Mouse (Mus musculus) MEL (cell line): ENCODE results near the gene Epha6. TPM values are rescaled to one million over a fixed set of nuclear protein-coding genes. Genes with fewer than 3 reads are reported as not detected.

ENCODE experiments used
- DNase-seq: peaks from one replicate; pipeline ENCODE4 v3.0.0; 2011; ENCODE audit warnings: low read depth, low spot score
- H3K27ac ChIP-seq: 2 replicates; pipeline ENCODE4 v1.5.1; 2012; ENCODE audit warnings: low read depth, mild to moderate bottlenecking, control low read depth, low read length, moderate library complexity; ENCODE audit not compliant: control insufficient read depth
- H3K27me3 ChIP-seq, 2 experiments: fragments of 150-350 bp in 1 of 2; sonication (generic) in 1 of 2; 2 replicates each; pipeline ENCODE4 v1.6.1; 2012; ENCODE audit warnings: low read length in 2 of 2, mild to moderate bottlenecking in 2 of 2, improper control_type of control experiment in 1 of 2, moderate library complexity in 1 of 2; ENCODE audit not compliant: insufficient read depth in 2 of 2, control insufficient read depth in 1 of 2
- H3K36me3 ChIP-seq, 2 experiments: 2 replicates each; pipeline ENCODE4 v1.6.1; 2012 to 2014; ENCODE audit warnings: low read length in 2 of 2, improper control_type of control experiment in 1 of 2, inconsistent platforms in 1 of 2, mild to moderate bottlenecking in 1 of 2; ENCODE audit not compliant: insufficient read depth in 2 of 2, control insufficient read depth in 1 of 2
- H3K4me1 ChIP-seq, 2 experiments: fragments of 150-350 bp in 1 of 2; sonication (generic) in 1 of 2; 2 replicates each; pipeline ENCODE4 v1.6.1; 2012; ENCODE audit warnings: low read length in 2 of 2, improper control_type of control experiment in 1 of 2, mild to moderate bottlenecking in 1 of 2; ENCODE audit not compliant: insufficient read depth in 2 of 2, control insufficient read depth in 1 of 2
- H3K4me3 ChIP-seq, 2 experiments: fragments of 150-350 bp in 1 of 2; sonication (generic) in 1 of 2; 2 replicates each; pipeline ENCODE4 v1.5.1; 2012; ENCODE audit warnings: low read depth in 2 of 2, low read length in 2 of 2, mild to moderate bottlenecking in 2 of 2, moderate library complexity in 2 of 2, control low read depth in 1 of 2, improper control_type of control experiment in 1 of 2; ENCODE audit not compliant: control insufficient read depth in 1 of 2, insufficient read depth in 1 of 2
- H3K79me2 ChIP-seq: 2 replicates; pipeline ENCODE4 v1.6.1; 2012; ENCODE audit warnings: mild to moderate bottlenecking, low read length, moderate library complexity; ENCODE audit not compliant: control insufficient read depth, poor library complexity, insufficient read depth
- H3K9ac ChIP-seq: 2 replicates; pipeline ENCODE4 v1.6.1; 2012; ENCODE audit warnings: low read depth, mild to moderate bottlenecking, control low read depth, low read length, moderate library complexity; ENCODE audit not compliant: control insufficient read depth, poor library complexity, severe bottlenecking
- H3K9me3 ChIP-seq: fragments of 150-350 bp; sonication (generic); replicated peaks from 2 replicates; pipeline ENCODE4 v1.6.1; 2012; ENCODE audit warnings: mild to moderate bottlenecking, low read length, improper control_type of control experiment, moderate library complexity; ENCODE audit not compliant: insufficient read depth
- CHD2 ChIP-seq: IDR thresholded peaks from 2 replicates; pipeline ENCODE4 v1.6.1; 2011; ENCODE audit warnings: low read length, improper control_type of control experiment
- ELF1 ChIP-seq: IDR thresholded peaks from 2 replicates; pipeline ENCODE4 v1.6.1; 2014; ENCODE audit warnings: low read depth, mild to moderate bottlenecking, inconsistent platforms, low read length, improper control_type of control experiment, moderate library complexity
- JUND ChIP-seq: IDR thresholded peaks from 2 replicates; pipeline ENCODE4 v1.6.1; 2011; ENCODE audit warnings: low read depth, mild to moderate bottlenecking, improper control_type of control experiment, low read length
- MAZ ChIP-seq: IDR thresholded peaks from 2 replicates; pipeline ENCODE4 v1.6.1; 2012; ENCODE audit warnings: low read depth, mild to moderate bottlenecking, inconsistent platforms, low read length, improper control_type of control experiment
- MEF2A ChIP-seq: IDR thresholded peaks from 2 replicates; pipeline ENCODE4 v1.6.1; 2014; ENCODE audit warnings: low read depth, mild to moderate bottlenecking, inconsistent platforms, low read length, improper control_type of control experiment; ENCODE audit not compliant: poor library complexity, insufficient replicate concordance, severe bottlenecking; ENCODE audit errors: extremely low read depth
- MXI1 ChIP-seq: IDR thresholded peaks from 2 replicates; pipeline ENCODE4 v1.6.1; 2011; ENCODE audit warnings: mild to moderate bottlenecking, low read depth, low read length, improper control_type of control experiment
- MYB ChIP-seq: IDR thresholded peaks from 2 replicates; pipeline ENCODE4 v1.6.1; 2011; ENCODE audit warnings: mild to moderate bottlenecking, low read depth, low read length, improper control_type of control experiment
- NRF1 ChIP-seq: IDR thresholded peaks from 2 replicates; pipeline ENCODE4 v1.6.1; 2014; ENCODE audit warnings: low read depth, mild to moderate bottlenecking, inconsistent platforms, low read length, improper control_type of control experiment, moderate library complexity; ENCODE audit not compliant: poor library complexity, insufficient read depth, severe bottlenecking
- POLR2AphosphoS5 ChIP-seq: IDR thresholded peaks from 2 replicates; pipeline ENCODE4 v1.6.1; 2012; ENCODE audit warnings: low read depth, borderline replicate concordance, mild to moderate bottlenecking, inconsistent platforms, low read length, moderate library complexity, mixed read lengths
- RAD21 ChIP-seq: IDR thresholded peaks from 2 replicates; pipeline ENCODE4 v1.6.1; 2011; ENCODE audit warnings: mild to moderate bottlenecking, low read depth, low read length, improper control_type of control experiment
- RCOR1 ChIP-seq: IDR thresholded peaks from 2 replicates; pipeline ENCODE4 v1.6.1; 2012; ENCODE audit warnings: low read depth, mild to moderate bottlenecking, inconsistent platforms, low read length, improper control_type of control experiment
- SIN3A ChIP-seq: IDR thresholded peaks from 2 replicates; pipeline ENCODE4 v1.6.1; 2012; ENCODE audit warnings: low read length, improper control_type of control experiment, inconsistent platforms
- SMC3 ChIP-seq: IDR thresholded peaks from 2 replicates; pipeline ENCODE4 v1.6.1; 2011; ENCODE audit warnings: low read depth, low read length, improper control_type of control experiment
- TAL1 ChIP-seq: IDR thresholded peaks from 2 replicates; pipeline ENCODE4 v1.6.1; 2012; ENCODE audit warnings: mild to moderate bottlenecking, inconsistent platforms, low read length, moderate library complexity, mixed read lengths
- TBP ChIP-seq: IDR thresholded peaks from 2 replicates; pipeline ENCODE4 v1.8.0; 2011; ENCODE audit warnings: low read depth, low read length, improper control_type of control experiment
- USF1 ChIP-seq: IDR thresholded peaks from 2 replicates; pipeline ENCODE4 v1.6.1; 2014; ENCODE audit warnings: low read depth, mild to moderate bottlenecking, inconsistent platforms, low read length, improper control_type of control experiment, moderate library complexity
- USF2 ChIP-seq, 2 experiments: IDR thresholded peaks; 2 replicates each; pipeline ENCODE4 v1.6.1; 2011 to 2012; ENCODE audit warnings: improper control_type of control experiment in 2 of 2, low read length in 2 of 2, borderline replicate concordance in 1 of 2, inconsistent platforms in 1 of 2, low read depth in 1 of 2, mild to moderate bottlenecking in 1 of 2; ENCODE audit not compliant: insufficient read depth in 1 of 2
- ZC3H11A ChIP-seq: IDR thresholded peaks from 2 replicates; pipeline ENCODE4 v1.6.1; 2012; ENCODE audit warnings: low read depth, mild to moderate bottlenecking, inconsistent platforms, low read length, improper control_type of control experiment
- ZKSCAN1 ChIP-seq: IDR thresholded peaks from 2 replicates; pipeline ENCODE4 v1.6.1; 2012; ENCODE audit warnings: low read depth, mild to moderate bottlenecking, inconsistent platforms, low read length, improper control_type of control experiment, moderate library complexity
- polyA plus RNA-seq, 2 experiments: library from polyadenylated mRNA; stranded (reverse) in 1 of 2; unstranded in 1 of 2; fragments of >175 nt in 1 of 2; fragments of >200 nt in 1 of 2; gene quantifications; 2 replicates each; pipeline versions ENCODE4 v1.2.1 to v1.2.4; 2012; ENCODE audit warnings: low replicate concordance in 2 of 2, low read depth in 1 of 2; ENCODE audit not compliant: insufficient read length in 2 of 2, insufficient read depth in 1 of 2, missing spikeins in 1 of 2
- total RNA-seq: library from RNA; depleted of rRNA; stranded (reverse); fragments of 300-350 nt; gene quantifications from 2 replicates; pipeline ENCODE4 v1.2.3, GENCODE M21; 2012

The Epha6 gene
- total and polyA plus RNA-seq, 3 experiments = not detected

DNA sequence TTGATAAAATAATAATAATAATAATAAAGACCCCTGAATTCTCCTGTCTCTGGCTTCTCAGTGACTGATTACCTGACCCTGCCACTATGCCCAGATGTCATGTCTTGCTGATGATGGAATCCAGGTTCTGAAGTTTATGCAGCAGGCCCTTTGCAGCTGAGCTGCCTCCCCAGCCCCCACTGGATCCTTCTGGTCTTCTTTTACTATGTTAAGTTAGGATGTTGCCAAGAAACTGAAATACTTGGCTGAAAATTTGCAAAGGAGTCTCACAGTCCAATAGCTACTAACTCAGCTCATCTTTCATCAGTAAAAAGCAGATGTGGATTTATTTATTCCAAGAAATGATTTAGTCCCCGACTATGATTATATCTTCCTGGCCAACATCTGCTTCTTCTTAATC lies 861.7 kb downstream of the Epha6 start:
- no peaks in the 10 kb centered on the region for H3K9me3 ChIP-seq
- DNase-seq = no peak
- H3K27me3 ChIP-seq = no peaks in the 10 kb centered on the region
- no peaks in the 10 kb centered on the region for H3K4me1 ChIP-seq
- TF ChIP-seq RCOR1 (no peak), RAD21 (no peak), POLR2AphosphoS5 (no peak), SMC3 (no peak), USF2 (IDR thresholded peaks at IDR 0.05; ENCODE audit: borderline replicate concordance in 1 of 2, insufficient read depth in 1 of 2, low read depth in 1 of 2, low read length in 2 of 2) (no peak), ZC3H11A (no peak), MYB (no peak), MEF2A (no peak), CHD2 (no peak), NRF1 (no peak)
- no peaks in the 10 kb centered on the region for H3K79me2 ChIP-seq
- no peak overlapping the region for H3K9ac ChIP-seq
- no peak overlapping the region for H3K27ac ChIP-seq
- no peak overlapping the region for H3K4me3 ChIP-seq
- no peaks in the 10 kb centered on the region for H3K36me3 ChIP-seq

DNA sequence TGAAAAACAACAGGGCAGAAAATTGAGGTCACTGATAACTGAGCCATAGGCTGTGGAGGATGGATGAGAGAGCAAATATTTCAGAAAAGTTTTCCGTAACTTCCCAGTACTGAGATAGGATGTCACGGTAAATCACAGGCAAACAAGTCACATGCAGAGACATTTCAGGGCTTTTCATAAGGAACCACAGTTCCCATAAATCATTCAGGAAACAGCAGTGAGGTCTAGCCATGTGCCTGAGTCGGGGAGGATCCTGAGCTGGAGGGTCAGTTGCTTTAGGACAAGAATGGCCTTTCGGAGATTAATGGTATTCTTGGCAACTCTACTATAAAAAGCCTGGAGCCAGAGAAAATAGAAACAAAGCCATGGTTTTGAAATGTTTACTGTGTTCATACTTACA lies 889.8 kb downstream of the Epha6 start:
- Histone ChIP-seq H3K4me3 (no peak overlapping the region), H3K9ac (no peak overlapping the region), H3K27me3 (no peaks in the 10 kb centered on the region), H3K36me3 (no peaks in the 10 kb centered on the region), H3K4me1 (no peaks in the 10 kb centered on the region), H3K27ac (no peak overlapping the region), H3K79me2 (no peaks in the 10 kb centered on the region), H3K9me3 (no peaks in the 10 kb centered on the region)
- no peak for TF ChIP-seq POLR2AphosphoS5
- no peak for DNase-seq

DNA sequence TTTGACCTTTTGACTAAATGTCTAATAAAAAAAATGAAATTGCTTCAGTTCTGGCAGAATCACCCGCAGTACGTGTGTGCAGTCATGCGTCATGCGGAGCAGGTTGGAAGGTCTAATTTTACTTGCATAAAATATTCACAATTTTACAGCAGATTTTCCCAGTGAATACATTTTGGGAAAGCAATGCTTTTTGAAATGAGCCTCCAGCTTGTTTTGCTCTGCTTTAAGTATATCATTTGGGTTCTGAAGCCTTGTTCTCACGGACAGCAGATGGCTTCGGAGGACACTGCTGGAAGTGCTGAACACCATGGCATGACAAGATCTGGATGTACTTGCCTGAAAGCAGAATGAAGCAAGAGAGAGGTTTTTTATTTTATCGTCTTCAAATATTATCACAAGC lies 912.1 kb downstream of the Epha6 start:
- Histone ChIP-seq H3K27ac (no peak overlapping the region), H3K36me3 (no peaks in the 10 kb centered on the region), H3K9ac (no peak overlapping the region), H3K9me3 (no peaks in the 10 kb centered on the region), H3K4me1 (no peaks in the 10 kb centered on the region), H3K4me3 (no peak overlapping the region), H3K27me3 (no peaks in the 10 kb centered on the region), H3K79me2 (no peaks in the 10 kb centered on the region)
- DNase-seq = no peak
- TF ChIP-seq CHD2 (no peak), ZC3H11A (no peak), RAD21 (no peak), SIN3A (no peak), SMC3 (no peak), ZKSCAN1 (no peak), ELF1 (no peak), MEF2A (no peak), TBP (no peak), MAZ (no peak), TAL1 (no peak), MXI1 (no peak), USF1 (no peak), USF2 (IDR thresholded peaks at IDR 0.05; ENCODE audit: borderline replicate concordance in 1 of 2, insufficient read depth in 1 of 2, low read depth in 1 of 2, low read length in 2 of 2) (no peak), JUND (no peak)
